Mouse (Mus musculus) myocyte (in vitro differentiated cells): ENCODE data around the gene Wdr17. TPM values are rescaled to one million over a fixed set of nuclear protein-coding genes. Genes with fewer than 3 reads are reported as not detected.

Source experiments
- H3K27me3 ChIP-seq: one replicate; pipeline ENCODE4 v1.6.1; 2011; ENCODE audit not compliant: control insufficient read depth, insufficient read depth, insufficient read length
- H3K36me3 ChIP-seq: one replicate; pipeline ENCODE4 v1.6.1; 2011; ENCODE audit not compliant: control insufficient read depth, insufficient read depth
- H3K4me2 ChIP-seq: one replicate; pipeline ENCODE4 v1.6.1; 2011; ENCODE audit warnings: low read depth, control low read depth
- H3K4me3 ChIP-seq: one replicate; pipeline ENCODE4 v1.5.1; 2011; ENCODE audit warnings: mild to moderate bottlenecking, control low read depth, moderate library complexity
- H3K79me2 ChIP-seq: one replicate; pipeline ENCODE4 v1.6.1; 2011; ENCODE audit not compliant: control insufficient read depth, insufficient read depth
- H3ac ChIP-seq: one replicate; pipeline ENCODE4 v1.6.1; 2011; ENCODE audit not compliant: control insufficient read depth, insufficient read length
- CEBPB ChIP-seq: IDR thresholded peaks from 2 replicates; pipeline ENCODE4 v1.6.1; 2011; ENCODE audit warnings: mild to moderate bottlenecking, moderate library complexity; ENCODE audit not compliant: poor library complexity, insufficient read depth, severe bottlenecking
- E2F4 ChIP-seq: IDR thresholded peaks from one replicate; pipeline ENCODE4 v1.6.1; 2011; ENCODE audit warnings: mild to moderate bottlenecking, control low read depth, moderate library complexity; ENCODE audit not compliant: insufficient read depth
- MAX ChIP-seq: IDR thresholded peaks from one replicate; pipeline ENCODE4 v1.6.1; 2011; ENCODE audit warnings: low read depth, mild to moderate bottlenecking, control low read depth
- MYOD1 ChIP-seq, 3 experiments: IDR thresholded peaks; one replicate each; pipeline ENCODE4 v1.6.1; 2011; ENCODE audit warnings: control low read depth in 2 of 3, low read depth in 2 of 3, mild to moderate bottlenecking in 2 of 3, moderate library complexity in 1 of 3; ENCODE audit not compliant: insufficient read length in 2 of 3, control insufficient read depth in 1 of 3
- MYOG ChIP-seq, 3 experiments: IDR thresholded peaks; one replicate each; pipeline ENCODE4 v1.6.1; 2011; ENCODE audit warnings: control low read depth in 2 of 3, low read depth in 2 of 3, mild to moderate bottlenecking in 2 of 3; ENCODE audit not compliant: insufficient read length in 2 of 3, control insufficient read depth in 1 of 3, insufficient read depth in 1 of 3
- POLR2A ChIP-seq: IDR thresholded peaks from one replicate; pipeline ENCODE4 v1.6.1; 2011; ENCODE audit warnings: low read depth, mild to moderate bottlenecking, control low read depth, moderate library complexity; ENCODE audit not compliant: insufficient read length
- POLR2AphosphoS2 ChIP-seq: IDR thresholded peaks from one replicate; pipeline ENCODE4 v1.6.1; 2011; ENCODE audit warnings: low read depth, control low read depth; ENCODE audit not compliant: insufficient read length
- REST ChIP-seq: IDR thresholded peaks from one replicate; pipeline ENCODE4 v1.6.1; 2011; ENCODE audit warnings: mild to moderate bottlenecking, control low read depth, moderate library complexity; ENCODE audit not compliant: insufficient read depth, insufficient read length
- SRF ChIP-seq: IDR thresholded peaks from one replicate; pipeline ENCODE4 v1.6.1; 2011; ENCODE audit warnings: low read depth; ENCODE audit not compliant: control insufficient read depth, insufficient read length
- TCF12 ChIP-seq: IDR thresholded peaks from one replicate; pipeline ENCODE4 v1.6.1; 2011; ENCODE audit warnings: mild to moderate bottlenecking, control low read depth; ENCODE audit not compliant: poor library complexity, insufficient read depth, severe bottlenecking
- TCF3 ChIP-seq: IDR thresholded peaks from one replicate; pipeline ENCODE4 v1.6.1; 2011; ENCODE audit warnings: low read depth, control low read depth; ENCODE audit not compliant: insufficient read length
- USF1 ChIP-seq: IDR thresholded peaks from one replicate; pipeline ENCODE4 v1.6.1; 2011; ENCODE audit warnings: low read depth, mild to moderate bottlenecking, control low read depth, moderate library complexity
- polyA plus RNA-seq: library from polyadenylated mRNA; unstranded; fragments of >200 nt; fragmentation: generic; extraction: Trizol; gene quantifications from one replicate; pipeline ENCODE4 v1.2.1, GENCODE M21; 2012; ENCODE audit warnings: missing spikeins

Gene Wdr17
- polyA plus RNA-seq, 1 experiment: not detected

GRCm38 (mm10) chr8:54609336-54609735 is 277.6 kb downstream of the Wdr17 start:
- Histone ChIP-seq H3K27me3 (no peaks in the 10 kb centered on the region), H3K4me3 (no peak overlapping the region), H3ac (no peak overlapping the region), H3K4me2 (peak overlapping the region; percentile 74), H3K36me3 (no peaks in the 10 kb centered on the region), H3K79me2 (no peaks in the 10 kb centered on the region)
- TF ChIP-seq MYOD1 (IDR thresholded peaks at IDR 0.05; ENCODE audit: control insufficient read depth in 1 of 3, insufficient read length in 2 of 3, low read depth in 2 of 3) (peak; percentile 71 to 87 (median 84)), TCF3 (peak; percentile 19), CEBPB (peak; percentile 93), TCF12 (peak; percentile 85), MYOG (IDR thresholded peaks at IDR 0.05; ENCODE audit: control insufficient read depth in 1 of 3, insufficient read depth in 1 of 3, insufficient read length in 2 of 3, low read depth in 2 of 3) (peak in 1 of 3 experiments; percentile 79), USF1 (no peak), POLR2AphosphoS2 (no peak), E2F4 (no peak)

GRCm38 (mm10) chr8:54603440-54603839 is 283.5 kb downstream of the Wdr17 start:
- H3K36me3 ChIP-seq: no peaks in the 10 kb centered on the region
- TF ChIP-seq USF1 (no peak), MYOD1 (IDR thresholded peaks at IDR 0.05; ENCODE audit: control insufficient read depth in 1 of 3, insufficient read length in 2 of 3, low read depth in 2 of 3) (no peak), MAX (no peak), CEBPB (no peak), MYOG (IDR thresholded peaks at IDR 0.05; ENCODE audit: control insufficient read depth in 1 of 3, insufficient read depth in 1 of 3, insufficient read length in 2 of 3, low read depth in 2 of 3) (no peak), SRF (no peak), REST (no peak), E2F4 (no peak), TCF12 (no peak), TCF3 (no peak), POLR2AphosphoS2 (no peak), POLR2A (no peak)
- H3K4me2 ChIP-seq: no peak overlapping the region

GRCm38 (mm10) chr8:54600671-54601251 is 286.2 kb downstream of the Wdr17 start, which contains the start of gene Spata4:
Gene Spata4, plus strand, starts transcription at chr8:54600781.
- Histone ChIP-seq H3ac (no peak within 1 kb of the TSS), H3K79me2 (no peaks in the 10 kb centered on the region), H3K36me3 (no peaks in the 10 kb centered on the region), H3K4me3 (no peak within 1 kb of the TSS), H3K4me2 (peak within 1 kb of the TSS; percentile 31), H3K27me3 (no peaks in the 10 kb centered on the region)
- TF ChIP-seq MAX: no peak
- no peak for TF ChIP-seq E2F4
- TF ChIP-seq MYOD1 (IDR thresholded peaks at IDR 0.05; ENCODE audit: control insufficient read depth in 1 of 3, insufficient read length in 2 of 3, low read depth in 2 of 3): no peak
- no peak for TF ChIP-seq REST
- no peak for TF ChIP-seq USF1
- no peak for TF ChIP-seq CEBPB
- no peak for TF ChIP-seq MYOG (IDR thresholded peaks at IDR 0.05; ENCODE audit: control insufficient read depth in 1 of 3, insufficient read depth in 1 of 3, insufficient read length in 2 of 3, low read depth in 2 of 3)
- TF ChIP-seq POLR2A: no peak
- no peak for TF ChIP-seq TCF3
- no peak for TF ChIP-seq POLR2AphosphoS2
- no peak for TF ChIP-seq SRF
- no peak for TF ChIP-seq TCF12

More at GRCm38 (mm10) chr8:54603440-54603839, 283.5 kb downstream of the Wdr17 start:
- H3K79me2 ChIP-seq: no peaks in the 10 kb centered on the region
- no peak overlapping the region for H3K4me3 ChIP-seq
- no peaks in the 10 kb centered on the region for H3K27me3 ChIP-seq
- H3ac ChIP-seq: no peak overlapping the region

GRCm38 (mm10) chr8:54597386-54597785 is 289.6 kb downstream of the Wdr17 start:
- no peak overlapping the region for H3K4me3 ChIP-seq
- H3K4me2 ChIP-seq: no peak overlapping the region
- no peaks in the 10 kb centered on the region for H3K27me3 ChIP-seq
- no peak overlapping the region for H3ac ChIP-seq
- H3K36me3 ChIP-seq: no peaks in the 10 kb centered on the region
- H3K79me2 ChIP-seq: no peaks in the 10 kb centered on the region
- no peak for TF ChIP-seq POLR2A
- no peak for TF ChIP-seq POLR2AphosphoS2
- no peak for TF ChIP-seq TCF12
- no peak for TF ChIP-seq SRF
- TF ChIP-seq MYOD1 (IDR thresholded peaks at IDR 0.05; ENCODE audit: control insufficient read depth in 1 of 3, insufficient read length in 2 of 3, low read depth in 2 of 3): no peak
- TF ChIP-seq TCF3: no peak
- no peak for TF ChIP-seq REST
- TF ChIP-seq USF1: no peak
- TF ChIP-seq MAX: no peak
- TF ChIP-seq E2F4: no peak
- no peak for TF ChIP-seq MYOG (IDR thresholded peaks at IDR 0.05; ENCODE audit: control insufficient read depth in 1 of 3, insufficient read depth in 1 of 3, insufficient read length in 2 of 3, low read depth in 2 of 3)
